Mouse (Mus musculus) c-Kit-negative CD71-positive TER-119-positive erythroid progenitor cells, embryonic 14.5 days (primary cell): ENCODE data around the gene Cd247.

ENCODE experiments used
- DNase-seq: peaks from one replicate; pipeline ENCODE4 v3.0.0-alpha.2; 2013; ENCODE audit warnings: low read depth, low spot score

Cd247 gene

DNA sequence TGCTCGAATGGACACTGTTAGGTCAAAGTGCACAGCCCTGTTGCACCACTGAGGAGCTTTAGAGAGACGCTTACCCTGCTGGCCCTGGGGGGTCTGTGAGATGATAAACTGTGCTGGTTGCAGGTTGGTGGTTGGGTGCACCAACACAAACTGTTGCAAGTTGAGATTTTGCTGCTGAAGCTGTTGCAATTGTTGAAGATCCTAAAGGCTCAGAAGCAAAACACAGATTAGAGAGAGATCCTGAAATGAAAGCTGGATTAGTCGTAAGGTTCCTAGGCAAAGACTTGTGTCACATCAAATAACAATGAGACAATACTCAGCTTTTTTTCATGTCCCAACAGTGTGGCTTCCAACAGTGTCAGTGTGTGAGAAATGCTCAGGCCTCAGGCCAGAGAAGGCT lies 120.3 kb downstream of the Cd247 start:
- no peak for DNase-seq

DNA sequence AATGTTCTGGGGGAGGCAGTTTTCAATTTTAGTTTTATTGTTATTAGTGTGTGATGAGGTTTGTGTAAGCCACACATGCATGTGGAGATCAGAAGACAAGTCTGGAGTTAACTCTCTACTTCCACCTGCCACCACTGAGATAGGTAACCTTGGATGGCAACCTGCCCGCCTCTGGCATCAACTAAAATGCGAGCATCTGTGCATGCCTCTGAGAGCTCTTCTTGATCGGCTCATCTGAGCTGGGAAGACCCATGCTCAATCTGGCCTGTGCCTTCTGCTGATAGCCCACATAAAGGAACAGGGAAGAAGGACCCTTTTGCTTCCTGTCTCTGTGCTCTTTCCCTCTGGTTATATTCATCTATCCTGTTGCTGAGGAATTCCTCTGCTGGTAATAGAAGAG lies 121.0 kb downstream of the Cd247 start:
- DNase-seq: no peak

DNA sequence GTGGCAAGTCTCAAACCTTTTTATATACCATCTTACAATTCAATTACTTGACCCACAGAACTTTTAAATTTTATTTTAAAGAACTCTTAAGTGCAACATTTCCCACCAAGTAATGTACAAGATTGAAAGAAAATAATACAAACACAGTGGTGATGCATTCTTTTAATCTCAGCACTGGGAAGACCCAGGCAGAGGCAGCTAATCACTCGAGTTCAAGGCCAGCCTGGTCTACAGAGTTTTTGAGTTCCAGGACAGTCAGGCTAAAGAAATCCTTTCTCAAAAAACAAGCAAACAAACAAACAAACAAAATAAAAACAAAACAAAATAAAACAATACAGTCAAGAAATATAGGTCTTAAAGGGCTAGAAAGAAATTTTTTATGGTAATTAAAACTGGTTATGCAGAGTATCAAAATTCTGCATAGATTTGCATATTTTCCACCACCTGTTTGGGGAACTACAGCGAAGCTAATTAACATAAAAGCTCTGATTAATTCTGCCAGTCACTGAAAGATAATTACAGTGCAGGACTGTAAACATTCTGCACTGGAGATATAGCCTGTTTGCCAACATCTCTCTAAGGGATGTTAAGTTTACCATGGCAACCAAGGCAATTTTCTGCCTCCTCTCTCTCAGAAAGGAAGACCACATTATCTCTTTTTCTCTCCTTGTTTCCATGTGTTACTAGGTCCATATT lies 125.4 kb downstream of the Cd247 start:
- DNase-seq: no peak

DNA sequence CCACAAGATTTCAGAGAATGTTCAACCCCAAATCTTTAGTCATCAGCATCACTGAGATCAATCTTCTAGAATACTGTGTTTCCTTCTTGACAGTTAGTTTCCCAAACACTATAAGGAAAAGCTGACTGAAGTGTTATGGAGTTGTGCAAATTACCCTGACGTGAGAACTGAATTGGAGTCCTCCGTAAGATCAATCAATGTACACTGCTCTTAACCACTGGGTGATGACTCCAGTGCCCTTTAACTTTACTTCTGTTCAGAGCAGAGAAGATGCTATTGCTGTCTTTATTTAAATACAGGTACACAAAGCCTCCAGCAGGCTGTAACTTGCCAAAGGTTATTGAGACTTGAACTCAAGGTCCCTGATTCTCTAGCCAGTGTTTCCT lies 125.9 kb downstream of the Cd247 start:
- no peak for DNase-seq

DNA sequence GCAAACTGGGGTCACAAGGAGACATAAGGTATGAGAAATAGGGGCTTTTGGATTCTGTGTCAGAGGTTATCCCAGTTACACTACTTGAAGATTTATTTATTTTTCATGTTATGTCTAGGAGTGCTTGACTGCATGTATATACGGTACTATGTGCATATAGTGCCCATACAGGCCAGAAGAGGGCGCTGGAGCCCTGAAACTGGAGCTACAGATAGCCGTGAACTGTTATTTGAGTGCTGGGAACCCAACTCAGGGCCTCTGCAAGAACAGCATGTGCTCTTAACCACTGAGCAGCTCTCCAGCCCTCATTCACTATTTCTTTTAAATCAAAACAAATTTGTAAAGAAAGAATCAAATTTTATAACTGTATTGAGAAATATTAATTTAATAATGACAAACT lies 132.5 kb downstream of the Cd247 start:
- no peak for DNase-seq

DNA sequence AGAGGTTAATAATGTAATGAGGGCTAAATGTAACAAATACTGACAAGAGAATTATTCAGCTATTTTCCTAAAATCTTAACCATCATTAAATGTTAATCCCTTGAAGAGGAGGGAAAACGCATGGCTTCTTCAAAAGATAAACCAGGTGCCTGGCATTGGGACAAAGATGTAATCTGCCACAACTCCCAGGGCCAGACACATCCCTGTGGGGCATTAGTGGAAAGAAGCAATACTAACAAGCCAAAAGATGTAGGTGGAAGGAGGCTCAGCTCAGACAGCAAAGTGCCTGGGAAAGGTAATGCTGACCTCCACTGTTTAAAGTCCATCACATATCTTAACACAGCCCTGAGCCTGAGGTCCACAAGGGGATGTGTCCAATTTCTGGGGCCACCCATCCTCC lies 134.0 kb downstream of the Cd247 start:
- DNase-seq: no peak

DNA sequence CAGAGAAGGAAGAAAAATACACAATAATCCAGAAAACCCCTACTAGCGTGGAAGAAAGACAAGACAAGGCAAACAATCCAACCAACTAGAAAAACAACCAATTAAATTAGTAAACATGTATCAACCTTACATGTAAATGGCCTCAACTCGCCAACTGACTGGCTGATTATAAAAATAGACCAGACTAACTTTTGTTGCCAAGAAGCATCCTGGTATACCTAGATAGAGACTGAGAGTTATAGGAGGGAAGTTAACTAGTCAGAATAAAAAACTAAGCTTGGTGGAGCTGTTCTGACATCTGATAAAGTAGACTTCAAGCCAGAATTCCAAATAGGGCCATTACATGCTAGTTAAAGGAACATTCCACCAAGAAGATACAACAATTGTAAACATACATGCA lies 136.7 kb downstream of the Cd247 start:
- no peak for DNase-seq
